Mouse (Mus musculus) lung, postnatal 10 days (tissue): ENCODE measurements around the gene Orai1.
"Not testable (repeated sequence)": the region's sequence is repeated elsewhere in the genome, so short reads cannot be mapped to it uniquely, and the experiment has no call there.

Experiments
- DNase-seq: peaks from one replicate; pipeline ENCODE4 v3.0.0; 2021

Gene Orai1

GRCm38 (mm10) chr5:123014753-123015701 is at the start of gene Orai1:
TSS of gene Orai1 (plus strand) at chr5:123015074.
- peak; percentile 99 for DNase-seq

GRCm38 (mm10) chr5:122965427-122965826 is 49.4 kb upstream of the Orai1 start:
- no peak for DNase-seq

GRCm38 (mm10) chr5:122968322-122968721 is 46.6 kb upstream of the Orai1 start:
- DNase-seq, result peak; percentile 90

- DNase-seq, result no peak
These were observed 44.8 kb upstream of the Orai1 start for GRCm38 (mm10) chr5:122970056-122970455.

GRCm38 (mm10) chr5:122971438-122971837 is 43.4 kb upstream of the Orai1 start:
- DNase-seq, result no peak

- DNase-seq, result no peak
These were observed 42.8 kb upstream of the Orai1 start for GRCm38 (mm10) chr5:122972116-122972515.

- not testable (repeated sequence) for DNase-seq
These were observed 40.2 kb upstream of the Orai1 start for GRCm38 (mm10) chr5:122974701-122975100.

- no peak for DNase-seq
These were observed 35.9 kb upstream of the Orai1 start for GRCm38 (mm10) chr5:122978970-122979369.

GRCm38 (mm10) chr5:122984483-122984882 is 30.4 kb upstream of the Orai1 start:
- no peak for DNase-seq

GRCm38 (mm10) chr5:122985276-122985675 is 29.6 kb upstream of the Orai1 start:
- DNase-seq, result no peak

GRCm38 (mm10) chr5:122986091-122986493 is 28.8 kb upstream of the Orai1 start:
- DNase-seq, result no peak

GRCm38 (mm10) chr5:122987211-122988020 is 27.5 kb upstream of the Orai1 start:
- DNase-seq, result peak; percentile 58

- peak; percentile 64 for DNase-seq
These were observed 26.7 kb upstream of the Orai1 start for GRCm38 (mm10) chr5:122988021-122988751.

GRCm38 (mm10) chr5:122989001-122989525 is 25.8 kb upstream of the Orai1 start:
- peak; percentile 80 for DNase-seq

- DNase-seq, result peak; percentile 13
These were observed 25.1 kb upstream of the Orai1 start, which contains the start of gene Kdm2b for GRCm38 (mm10) chr5:122989551-122990330. TSS of gene Kdm2b (minus strand) at chr5:122989823.

GRCm38 (mm10) chr5:122990411-122991160 is 24.3 kb upstream of the Orai1 start:
- no peak for DNase-seq

GRCm38 (mm10) chr5:122991350-122992004 is 23.4 kb upstream of the Orai1 start:
- DNase-seq, result no peak

GRCm38 (mm10) chr5:122993811-122994210 is 21.1 kb upstream of the Orai1 start:
- no peak for DNase-seq

GRCm38 (mm10) chr5:122994303-122994846 is 20.5 kb upstream of the Orai1 start:
- DNase-seq, result peak; percentile 98

GRCm38 (mm10) chr5:122994910-122995309 is 20.0 kb upstream of the Orai1 start:
- no peak for DNase-seq
